ENCODE assay signal across 5 mouse cellular contexts in the genomic region with DNA sequence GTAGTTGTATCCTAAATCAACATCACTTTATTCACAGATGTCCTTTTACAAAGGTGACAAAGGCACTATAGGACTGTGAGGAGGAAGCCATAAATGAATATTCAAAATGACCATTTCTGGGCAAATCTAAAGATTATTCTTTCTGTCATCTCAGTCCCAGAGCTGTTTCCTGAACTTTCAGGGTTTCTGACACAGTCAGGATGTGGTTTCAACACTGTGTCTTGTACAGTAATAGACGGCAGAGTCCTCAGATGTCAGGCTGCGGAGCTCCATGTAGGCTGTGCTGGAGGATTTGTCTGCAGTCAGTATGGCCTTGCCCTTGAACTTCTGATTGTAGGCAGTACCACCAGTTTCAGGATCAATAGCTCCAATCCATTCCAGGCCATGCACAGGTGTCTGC.
DNase-seq lines count a peak whose midpoint lies in the region; ATAC-seq lines count a peak whose summit lies in the region.

No protein-coding gene starts in this region.

- peak; percentile 28 for ATAC-seq in activated CD4-positive, CD25-positive, alpha-beta regulatory T cell, adult 4 months
- 0 out of 2 replicates have a peak, but pooled peaks have one; percentile 19 for ATAC-seq in erythroid progenitor cell, adult 5-6 weeks (replicated peaks; ENCODE audit: low FRiP score, poor library complexity, severe bottlenecking)
- peak; percentile 60 for ATAC-seq in inflammation-experienced regulatory T-cells, adult 6 months
- peak; percentile 68 for ATAC-seq in megakaryocyte progenitor cell, adult 5-6 weeks (replicated peaks; ENCODE audit: poor library complexity)

- peak; percentile 20 for DNase-seq in naive thymus-derived CD4-positive, alpha-beta T cell, adult 2 months (ENCODE audit: low read depth)

Comparison
In these comparisons a context has a peak if more than half of its experiments do, and no peak if none do; other contexts are left out.
1. Peak in every context shown above with its lines: DNase-seq and ATAC-seq.